Mouse (Mus musculus) stomach, embryonic 15.5 days (tissue): ENCODE measurements around the gene Cwc25. TPM values are rescaled to one million over a fixed set of nuclear protein-coding genes. Genes with fewer than 3 reads are reported as not detected.

Source experiments
- ATAC-seq: fragments of 200-750 bp; cut with Nextera tagmentation; 2 replicates; pipeline ENCODE4 v1.8.0; 2017; ENCODE audit warnings: low read depth, moderate number of reproducible peaks, moderate TSS enrichment; ENCODE audit not compliant: insufficient read depth, low FRiP score
- H3K27ac ChIP-seq: fragments of 300-500 bp; sonication (generic); 2 replicates; pipeline ENCODE4 v1.5.1; 2015; ENCODE audit warnings: mild to moderate bottlenecking, inconsistent platforms
- H3K27me3 ChIP-seq: fragments of 300-500 bp; sonication (generic); replicated peaks from 2 replicates; pipeline ENCODE4 v1.6.1; 2015; ENCODE audit warnings: inconsistent platforms
- H3K36me3 ChIP-seq: fragments of 300-500 bp; sonication (generic); 2 replicates; pipeline ENCODE4 v1.6.1; 2015; ENCODE audit warnings: inconsistent platforms
- H3K4me1 ChIP-seq: fragments of 300-500 bp; sonication (generic); 2 replicates; pipeline ENCODE4 v1.6.1; 2015; ENCODE audit warnings: inconsistent platforms
- H3K4me2 ChIP-seq: fragments of 300-500 bp; sonication (generic); 2 replicates; pipeline ENCODE4 v1.6.1; 2015; ENCODE audit warnings: mild to moderate bottlenecking, inconsistent platforms
- H3K4me3 ChIP-seq: fragments of 300-500 bp; sonication (generic); replicated peaks from 2 replicates; pipeline ENCODE4 v1.5.1; 2015; ENCODE audit warnings: inconsistent platforms
- H3K9ac ChIP-seq: fragments of 300-500 bp; sonication (generic); 2 replicates; pipeline ENCODE4 v1.6.1; 2015; ENCODE audit warnings: inconsistent platforms
- H3K9me3 ChIP-seq: fragments of 300-500 bp; sonication (generic); 2 replicates; pipeline ENCODE4 v1.6.1; 2016; ENCODE audit warnings: inconsistent platforms
- WGBS: fragments of 180-500 bp; shearing (Covaris S2); methylation state at CpG from one replicate; pipeline ENCODE4 v1.1.7; 2015; 5-methylcytosine and 5-hydroxymethylcytosine counted together
- polyA plus RNA-seq: library from polyadenylated mRNA; unstranded; fragments of >200 nt; fragmentation: Nextera tagmentation; extraction: Ambion mirVana; gene quantifications from 2 replicates; pipeline ENCODE4 v1.2.1, GENCODE M21; 2015

Cwc25 gene
- polyA plus RNA-seq, 1 experiment from 2014 or later: 14.8 TPM

- Histone ChIP-seq H3K4me3 (peak overlapping the region; percentile 92), H3K9ac (no peak overlapping the region), H3K4me1 (peaks cover 38% of the 10 kb centered on the region), H3K27ac (no peak overlapping the region), H3K27me3 (no peaks in the 10 kb centered on the region), H3K36me3 (peaks cover 5% of the 10 kb centered on the region; the same call in 1 of the 2 replicates), H3K4me2 (peak overlapping the region; percentile 92), H3K9me3 (no peaks in the 10 kb centered on the region)
- ATAC-seq: no peak
- 49% methylated on average over 15 of the region's 15 CpGs for WGBS
These were observed 64.6 kb downstream of the Cwc25 start for GRCm38 (mm10) chr11:97701581-97702392.

GRCm38 (mm10) chr11:97700746-97701580 is 65.4 kb downstream of the Cwc25 start:
- WGBS: 14% methylated on average over 30 of the region's 30 CpGs
- ATAC-seq: no peak
- peak overlapping the region; percentile 89 for H3K4me3 ChIP-seq
- H3K27me3 ChIP-seq: no peaks in the 10 kb centered on the region
- peak overlapping the region; percentile 92 for H3K4me2 ChIP-seq
- H3K4me1 ChIP-seq: peaks cover 44% of the 10 kb centered on the region
- no peaks in the 10 kb centered on the region for H3K9me3 ChIP-seq
- H3K27ac ChIP-seq: peak overlapping the region; percentile 99
- no peaks in the 10 kb centered on the region for H3K36me3 ChIP-seq
- peak overlapping the region; percentile 76 for H3K9ac ChIP-seq

- no peaks in the 10 kb centered on the region for H3K9me3 ChIP-seq
- peaks cover 52% of the 10 kb centered on the region for H3K4me1 ChIP-seq
- ATAC-seq: 0 out of 2 replicates have a peak, but pooled peaks have one; percentile 6
- H3K36me3 ChIP-seq: no peaks in the 10 kb centered on the region
- peak within 1 kb of the TSS; percentile 92 for H3K4me2 ChIP-seq
- H3K27me3 ChIP-seq: no peaks in the 10 kb centered on the region
- peak within 1 kb of the TSS; percentile 82 for H3K9ac ChIP-seq
- peak within 1 kb of the TSS; percentile 89 for H3K4me3 ChIP-seq
- peak within 1 kb of the TSS; percentile 99 for H3K27ac ChIP-seq
- under 1% methylated on average over 85 of the region's 85 CpGs for WGBS
These were observed 66.2 kb downstream of the Cwc25 start, which contains the start of gene Pcgf2 for GRCm38 (mm10) chr11:97700003-97700745. Gene Pcgf2 (minus strand): TSS chr11:97700497.

GRCm38 (mm10) chr11:97699626-97700002 is 66.7 kb downstream of the Cwc25 start:
- H3K9me3 ChIP-seq: no peaks in the 10 kb centered on the region
- peaks cover 56% of the 10 kb centered on the region for H3K4me1 ChIP-seq
- 0% methylated on average over 6 of the region's 9 CpGs for WGBS

GRCm38 (mm10) chr11:97698741-97699611 is 67.4 kb downstream of the Cwc25 start:
- H3K4me3 ChIP-seq: peak overlapping the region; percentile 89
- no peak for ATAC-seq
- no peaks in the 10 kb centered on the region for H3K9me3 ChIP-seq
- no peaks in the 10 kb centered on the region for H3K27me3 ChIP-seq
- H3K4me1 ChIP-seq: peaks cover 55% of the 10 kb centered on the region
- peak overlapping the region; percentile 92 for H3K4me2 ChIP-seq
- WGBS: under 1% methylated on average over 52 of the region's 63 CpGs
- peak overlapping the region; percentile 82 for H3K9ac ChIP-seq
- H3K27ac ChIP-seq: peak overlapping the region; percentile 99
- H3K36me3 ChIP-seq: no peaks in the 10 kb centered on the region

More at GRCm38 (mm10) chr11:97699626-97700002, 66.7 kb downstream of the Cwc25 start:
- Histone ChIP-seq H3K4me3 (peak overlapping the region; percentile 89), H3K27me3 (no peaks in the 10 kb centered on the region), H3K4me2 (peak overlapping the region; percentile 92), H3K9ac (peak overlapping the region; percentile 82), H3K27ac (peak overlapping the region; percentile 99), H3K36me3 (no peaks in the 10 kb centered on the region)
- 0 out of 2 replicates have a peak, but pooled peaks have one; percentile 11 for ATAC-seq

GRCm38 (mm10) chr11:97697891-97698529 is 68.3 kb downstream of the Cwc25 start:
- 3% methylated on average over 14 of the region's 14 CpGs for WGBS
- Histone ChIP-seq H3K9me3 (no peaks in the 10 kb centered on the region), H3K27ac (peak overlapping the region; percentile 99), H3K36me3 (no peaks in the 10 kb centered on the region), H3K9ac (peak overlapping the region; percentile 82; the same call in 1 of the 2 replicates), H3K4me2 (peak overlapping the region; percentile 92), H3K4me1 (peaks cover 53% of the 10 kb centered on the region), H3K27me3 (no peaks in the 10 kb centered on the region), H3K4me3 (peak overlapping the region; percentile 89)
- ATAC-seq: no peak

GRCm38 (mm10) chr11:97697199-97697890 is 69.0 kb downstream of the Cwc25 start:
- ATAC-seq: no peak
- H3K27ac ChIP-seq: peak overlapping the region; percentile 99
- H3K4me3 ChIP-seq: peak overlapping the region; percentile 89
- WGBS: 49% methylated on average over 11 of the region's 11 CpGs
- no peaks in the 10 kb centered on the region for H3K36me3 ChIP-seq
- H3K9ac ChIP-seq: peak overlapping the region; percentile 82; the same call in 1 of the 2 replicates
- H3K27me3 ChIP-seq: no peaks in the 10 kb centered on the region
- peaks cover 53% of the 10 kb centered on the region for H3K4me1 ChIP-seq
- H3K9me3 ChIP-seq: no peaks in the 10 kb centered on the region
- H3K4me2 ChIP-seq: peak overlapping the region; percentile 92

GRCm38 (mm10) chr11:97696669-97697068 is 69.7 kb downstream of the Cwc25 start:
- Histone ChIP-seq H3K4me1 (peaks cover 50% of the 10 kb centered on the region), H3K27me3 (no peaks in the 10 kb centered on the region), H3K9ac (no peak overlapping the region), H3K4me2 (no peak overlapping the region), H3K36me3 (peaks cover 6% of the 10 kb centered on the region), H3K9me3 (no peaks in the 10 kb centered on the region), H3K27ac (no peak overlapping the region), H3K4me3 (no peak overlapping the region)
- WGBS: 74% methylated on average over 8 of the region's 8 CpGs
- ATAC-seq: no peak

- 45% methylated on average over 9 of the region's 9 CpGs for WGBS
- H3K36me3 ChIP-seq: peaks cover 14% of the 10 kb centered on the region
- H3K9me3 ChIP-seq: no peaks in the 10 kb centered on the region
- 0 out of 2 replicates have a peak overlapping the region, but pooled peaks have one; percentile 1 for H3K4me3 ChIP-seq
- no peak overlapping the region; the same call in 1 of the 2 replicates for H3K9ac ChIP-seq
- peak overlapping the region; percentile 76 for H3K27ac ChIP-seq
- no peaks in the 10 kb centered on the region for H3K27me3 ChIP-seq
- ATAC-seq: no peak
- peaks cover 42% of the 10 kb centered on the region for H3K4me1 ChIP-seq
- peak overlapping the region; percentile 24 for H3K4me2 ChIP-seq
These were observed 70.5 kb downstream of the Cwc25 start for GRCm38 (mm10) chr11:97695712-97696401.
